Mouse (Mus musculus): ENCODE data around the gene Sowahc. TPM values are rescaled to one million over a fixed set of nuclear protein-coding genes. Genes with fewer than 3 reads are reported as not detected.

Gene Sowahc
- polyA plus RNA-seq, 1 experiment = 4.8 TPM

- H3K9ac ChIP-seq (ENCODE audit: low read depth, poor library complexity, severe bottlenecking) = no peak overlapping the region
- H3K27ac ChIP-seq (ENCODE audit: insufficient read depth, low read length) = no peak overlapping the region
- no peaks in the 10 kb centered on the region for H3K36me3 ChIP-seq (ENCODE audit: control insufficient read depth, insufficient read depth, low read length, poor library complexity, severe bottlenecking)
- no peak overlapping the region for H3K4me3 ChIP-seq (ENCODE audit: low read depth, low read length)
- no peak for TF ChIP-seq POLR2A (IDR thresholded peaks at IDR 0.05; ENCODE audit: insufficient read depth, low read length)
- no peak for TF ChIP-seq CTCF (IDR thresholded peaks at IDR 0.05; ENCODE audit: low read depth, low read length)
- no peak for TF ChIP-seq EP300 (IDR thresholded peaks at IDR 0.05; ENCODE audit: insufficient read depth, low read depth, low read length)
- H3K27me3 ChIP-seq (ENCODE audit: control insufficient read depth, insufficient read depth, low read length, poor library complexity, severe bottlenecking) = no peaks in the 10 kb centered on the region
- H3K9me3 ChIP-seq (replicated peaks; ENCODE audit: control insufficient read depth, insufficient read depth, low read length, poor library complexity, severe bottlenecking) = no peaks in the 10 kb centered on the region
- no peaks in the 10 kb centered on the region for H3K4me1 ChIP-seq (ENCODE audit: control insufficient read depth, insufficient read depth, low read length)
Observed at GRCm38 (mm10) chr10:59229205-59229820, 7.6 kb downstream of the Sowahc start.

- no peaks in the 10 kb centered on the region for H3K9me3 ChIP-seq (replicated peaks; ENCODE audit: control insufficient read depth, insufficient read depth, low read length, poor library complexity, severe bottlenecking)
- H3K4me3 ChIP-seq (ENCODE audit: low read depth, low read length) = no peak overlapping the region
- H3K9ac ChIP-seq (ENCODE audit: low read depth, poor library complexity, severe bottlenecking) = no peak overlapping the region
- H3K27me3 ChIP-seq (ENCODE audit: control insufficient read depth, insufficient read depth, low read length, poor library complexity, severe bottlenecking) = no peaks in the 10 kb centered on the region
- H3K36me3 ChIP-seq (ENCODE audit: control insufficient read depth, insufficient read depth, low read length, poor library complexity, severe bottlenecking) = no peaks in the 10 kb centered on the region
- H3K27ac ChIP-seq (ENCODE audit: insufficient read depth, low read length) = no peak overlapping the region
- H3K4me1 ChIP-seq (ENCODE audit: control insufficient read depth, insufficient read depth, low read length) = no peaks in the 10 kb centered on the region
- TF ChIP-seq EP300 (IDR thresholded peaks at IDR 0.05; ENCODE audit: insufficient read depth, low read depth, low read length) = no peak
- TF ChIP-seq POLR2A (IDR thresholded peaks at IDR 0.05; ENCODE audit: insufficient read depth, low read length) = no peak
Observed at GRCm38 (mm10) chr10:59235227-59235626, 13.5 kb downstream of the Sowahc start.

- H3K27ac ChIP-seq (ENCODE audit: insufficient read depth, low read length) = no peak overlapping the region
- H3K9me3 ChIP-seq (replicated peaks; ENCODE audit: control insufficient read depth, insufficient read depth, low read length, poor library complexity, severe bottlenecking) = no peaks in the 10 kb centered on the region
- no peaks in the 10 kb centered on the region for H3K27me3 ChIP-seq (ENCODE audit: control insufficient read depth, insufficient read depth, low read length, poor library complexity, severe bottlenecking)
- TF ChIP-seq CTCF (IDR thresholded peaks at IDR 0.05; ENCODE audit: low read depth, low read length) (no peak), EP300 (IDR thresholded peaks at IDR 0.05; ENCODE audit: insufficient read depth, low read depth, low read length) (no peak), POLR2A (IDR thresholded peaks at IDR 0.05; ENCODE audit: insufficient read depth, low read length) (no peak)
- H3K4me1 ChIP-seq (ENCODE audit: control insufficient read depth, insufficient read depth, low read length) = no peaks in the 10 kb centered on the region
- no peaks in the 10 kb centered on the region for H3K36me3 ChIP-seq (ENCODE audit: control insufficient read depth, insufficient read depth, low read length, poor library complexity, severe bottlenecking)
- no peak overlapping the region for H3K9ac ChIP-seq (ENCODE audit: low read depth, poor library complexity, severe bottlenecking)
- no peak overlapping the region for H3K4me3 ChIP-seq (ENCODE audit: low read depth, low read length)
Observed at GRCm38 (mm10) chr10:59235847-59236246, 14.1 kb downstream of the Sowahc start.

- Histone ChIP-seq H3K27me3 (ENCODE audit: control insufficient read depth, insufficient read depth, low read length, poor library complexity, severe bottlenecking) (no peaks in the 10 kb centered on the region), H3K9ac (ENCODE audit: low read depth, poor library complexity, severe bottlenecking) (no peak overlapping the region), H3K36me3 (ENCODE audit: control insufficient read depth, insufficient read depth, low read length, poor library complexity, severe bottlenecking) (no peaks in the 10 kb centered on the region), H3K4me3 (ENCODE audit: low read depth, low read length) (no peak overlapping the region), H3K4me1 (ENCODE audit: control insufficient read depth, insufficient read depth, low read length) (no peaks in the 10 kb centered on the region), H3K9me3 (replicated peaks; ENCODE audit: control insufficient read depth, insufficient read depth, low read length, poor library complexity, severe bottlenecking) (no peaks in the 10 kb centered on the region), H3K27ac (ENCODE audit: insufficient read depth, low read length) (no peak overlapping the region)
- TF ChIP-seq POLR2A (IDR thresholded peaks at IDR 0.05; ENCODE audit: insufficient read depth, low read length) (no peak), EP300 (IDR thresholded peaks at IDR 0.05; ENCODE audit: insufficient read depth, low read depth, low read length) (no peak), CTCF (IDR thresholded peaks at IDR 0.05; ENCODE audit: low read depth, low read length) (no peak)
Observed at GRCm38 (mm10) chr10:59236486-59236885, 14.7 kb downstream of the Sowahc start.

GRCm38 (mm10) chr10:59237757-59238156 lies 16.0 kb downstream of the Sowahc start:
- no peaks in the 10 kb centered on the region for H3K27me3 ChIP-seq (ENCODE audit: control insufficient read depth, insufficient read depth, low read length, poor library complexity, severe bottlenecking)
- H3K9ac ChIP-seq (ENCODE audit: low read depth, poor library complexity, severe bottlenecking) = no peak overlapping the region
- no peak overlapping the region for H3K27ac ChIP-seq (ENCODE audit: insufficient read depth, low read length)
- no peak overlapping the region for H3K4me3 ChIP-seq (ENCODE audit: low read depth, low read length)
- no peaks in the 10 kb centered on the region for H3K9me3 ChIP-seq (replicated peaks; ENCODE audit: control insufficient read depth, insufficient read depth, low read length, poor library complexity, severe bottlenecking)
- TF ChIP-seq POLR2A (IDR thresholded peaks at IDR 0.05; ENCODE audit: insufficient read depth, low read length) = no peak
- no peak for TF ChIP-seq CTCF (IDR thresholded peaks at IDR 0.05; ENCODE audit: low read depth, low read length)
- no peak for TF ChIP-seq EP300 (IDR thresholded peaks at IDR 0.05; ENCODE audit: insufficient read depth, low read depth, low read length)
- H3K4me1 ChIP-seq (ENCODE audit: control insufficient read depth, insufficient read depth, low read length) = no peaks in the 10 kb centered on the region
- no peaks in the 10 kb centered on the region for H3K36me3 ChIP-seq (ENCODE audit: control insufficient read depth, insufficient read depth, low read length, poor library complexity, severe bottlenecking)

- Histone ChIP-seq H3K36me3 (ENCODE audit: control insufficient read depth, insufficient read depth, low read length, poor library complexity, severe bottlenecking) (no peaks in the 10 kb centered on the region), H3K27ac (ENCODE audit: insufficient read depth, low read length) (no peak overlapping the region), H3K4me3 (ENCODE audit: low read depth, low read length) (no peak overlapping the region), H3K27me3 (ENCODE audit: control insufficient read depth, insufficient read depth, low read length, poor library complexity, severe bottlenecking) (no peaks in the 10 kb centered on the region), H3K9ac (ENCODE audit: low read depth, poor library complexity, severe bottlenecking) (no peak overlapping the region), H3K9me3 (replicated peaks; ENCODE audit: control insufficient read depth, insufficient read depth, low read length, poor library complexity, severe bottlenecking) (no peaks in the 10 kb centered on the region), H3K4me1 (ENCODE audit: control insufficient read depth, insufficient read depth, low read length) (no peaks in the 10 kb centered on the region)
- TF ChIP-seq CTCF (IDR thresholded peaks at IDR 0.05; ENCODE audit: low read depth, low read length) (no peak), EP300 (IDR thresholded peaks at IDR 0.05; ENCODE audit: insufficient read depth, low read depth, low read length) (no peak), POLR2A (IDR thresholded peaks at IDR 0.05; ENCODE audit: insufficient read depth, low read length) (no peak)
Observed at GRCm38 (mm10) chr10:59241141-59241541, 19.4 kb downstream of the Sowahc start.

Data from ES-Bruce4 (cell line).